Mouse (Mus musculus) erythroblast, embryonic 14.5 days (primary cell): Measurements from ENCODE around the gene Atp1b3. TPM values are rescaled to one million over a fixed set of nuclear protein-coding genes. Genes with fewer than 3 reads are reported as not detected.
"Not testable (repeated sequence)": the region's sequence is repeated elsewhere in the genome, so short reads cannot be mapped to it uniquely, and the experiment has no call there.

Experiments
- H3K27me3 ChIP-seq: 2 replicates; pipeline ENCODE4 v1.6.1; 2012; ENCODE audit warnings: inconsistent platforms; ENCODE audit not compliant: control insufficient read depth
- H3K36me3 ChIP-seq: 2 replicates; pipeline ENCODE4 v1.6.1; 2012; ENCODE audit warnings: mild to moderate bottlenecking, inconsistent platforms; ENCODE audit not compliant: control insufficient read depth
- H3K4me1 ChIP-seq: 2 replicates; pipeline ENCODE4 v1.6.1; 2012; ENCODE audit warnings: inconsistent platforms; ENCODE audit not compliant: control insufficient read depth
- H3K4me3 ChIP-seq: replicated peaks from 2 replicates; pipeline ENCODE3; 2012; ENCODE audit warnings: moderate library complexity, mild to moderate bottlenecking, inconsistent platforms
- H3K9me3 ChIP-seq: 2 replicates; pipeline ENCODE4 v1.6.1; 2012; ENCODE audit warnings: low read length, inconsistent platforms, mixed read lengths; ENCODE audit not compliant: control insufficient read depth
- GATA1 ChIP-seq: IDR thresholded peaks from 2 replicates; pipeline ENCODE4 v1.6.1; 2012; ENCODE audit warnings: low read length, inconsistent platforms, mixed read lengths
- TAL1 ChIP-seq: IDR thresholded peaks from 3 replicates; pipeline ENCODE4 v1.6.1; 2012; ENCODE audit warnings: low read length, inconsistent platforms, mixed read lengths
- polyA plus RNA-seq: library from polyadenylated mRNA; stranded (reverse); fragments of >175 nt; gene quantifications from 2 replicates; pipeline ENCODE4 v1.2.3, GENCODE M21; 2012

Atp1b3 gene
- polyA plus RNA-seq, result 9.5 and 10.7 TPM in 2 replicates

DNA sequence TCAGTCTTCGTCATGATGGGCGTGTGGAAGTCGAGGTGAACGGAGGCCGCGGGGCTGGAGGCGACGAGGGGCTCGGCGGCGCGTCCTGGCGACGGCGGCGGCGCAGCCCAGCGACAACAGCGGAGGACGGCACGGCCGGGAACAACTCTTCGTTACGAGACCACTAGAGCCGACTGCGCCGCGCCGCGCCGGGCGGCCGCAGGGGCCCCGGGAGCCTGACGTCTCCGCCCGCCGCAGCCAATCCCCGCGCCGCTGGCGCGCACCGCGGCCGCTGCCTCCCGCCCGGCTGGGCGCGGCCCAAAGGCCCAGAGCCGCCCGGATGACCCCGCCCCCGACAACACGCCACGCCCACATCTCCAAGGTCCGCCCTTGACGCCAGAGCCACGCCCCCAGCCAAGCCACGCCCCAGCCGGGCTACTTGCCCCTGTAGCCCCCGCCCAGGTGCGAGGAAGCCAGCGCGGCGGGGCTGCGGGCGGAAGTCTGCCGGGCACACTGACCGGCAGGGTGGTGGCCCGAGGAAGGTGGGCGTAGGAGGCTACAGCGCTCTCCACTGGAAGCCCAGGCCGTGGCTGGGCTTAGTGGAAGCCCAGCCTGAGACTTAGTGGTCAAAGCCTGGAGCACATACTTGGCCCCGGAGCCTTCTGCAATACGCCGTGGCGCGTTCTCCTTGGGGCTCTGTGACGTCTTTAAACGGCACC, at the start of gene Atp1b3:
Gene Atp1b3, minus strand, starts transcription at position 302 of the 698 bp plus-strand sequence.
- Histone ChIP-seq H3K27me3 (no peaks in the 10 kb centered on the region), H3K4me1 (peaks cover 32% of the 10 kb centered on the region), H3K4me3 (peak within 1 kb of the TSS; percentile 93), H3K36me3 (peaks cover 19% of the 10 kb centered on the region), H3K9me3 (no peaks in the 10 kb centered on the region)
- TF ChIP-seq GATA1 (no peak), TAL1 (no peak)

DNA sequence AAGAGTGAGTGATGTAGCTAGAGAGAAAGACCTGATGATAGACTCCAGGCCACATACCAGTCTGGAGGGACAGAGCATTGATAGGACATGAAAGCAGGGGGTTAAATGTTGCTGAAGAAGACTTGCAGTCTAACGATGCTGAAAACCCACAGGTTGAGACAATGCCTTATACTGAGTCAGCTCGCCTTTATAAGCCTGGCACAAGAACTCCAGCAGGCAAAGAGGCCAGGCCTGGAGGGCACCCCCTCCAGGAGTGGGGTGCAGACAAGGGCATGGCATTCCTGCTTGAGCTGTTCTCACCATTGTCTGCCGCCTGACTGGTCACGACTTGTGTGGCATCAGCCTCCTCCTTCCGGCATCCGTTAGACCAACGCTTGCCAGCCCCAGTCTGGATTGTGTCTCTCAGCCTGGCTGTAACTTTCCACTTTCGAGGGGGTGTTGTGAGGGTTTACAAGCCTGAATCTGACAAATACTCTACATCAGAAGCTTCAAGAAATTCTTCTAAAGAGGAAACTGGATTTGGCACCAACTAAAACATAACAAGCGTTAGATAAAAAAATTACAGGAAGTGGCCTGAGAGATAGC, 48.7 kb upstream of the Atp1b3 start:
- H3K36me3 ChIP-seq, result no peaks in the 10 kb centered on the region
- no peaks in the 10 kb centered on the region for H3K9me3 ChIP-seq
- H3K27me3 ChIP-seq, result no peaks in the 10 kb centered on the region
- H3K4me3 ChIP-seq, result no peak overlapping the region
- TF ChIP-seq GATA1 (no peak), TAL1 (no peak)
- no peaks in the 10 kb centered on the region for H3K4me1 ChIP-seq

DNA sequence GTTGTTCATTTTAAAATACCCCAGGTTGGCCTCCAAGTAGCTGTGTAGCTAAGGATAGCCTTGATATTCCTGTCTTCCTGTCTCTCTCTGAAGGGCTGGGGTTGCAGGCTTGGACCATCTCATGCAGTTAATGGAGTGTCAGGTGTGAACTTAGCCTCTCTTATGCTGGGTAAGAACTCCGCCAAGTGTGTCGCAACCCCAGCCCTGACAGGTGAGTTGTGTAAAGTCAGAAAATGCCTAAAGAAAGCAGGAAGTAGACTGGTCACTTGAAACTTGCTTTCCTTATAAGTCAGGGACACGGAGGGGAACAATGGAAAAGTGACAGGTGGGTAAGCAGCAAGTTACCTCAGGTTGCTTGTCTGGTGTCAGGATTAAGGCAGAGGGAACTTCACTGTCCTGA, 40.1 kb upstream of the Atp1b3 start:
- TF ChIP-seq GATA1 (no peak), TAL1 (no peak)
- Histone ChIP-seq H3K36me3 (no peaks in the 10 kb centered on the region), H3K9me3 (no peaks in the 10 kb centered on the region), H3K4me3 (no peak overlapping the region), H3K27me3 (no peaks in the 10 kb centered on the region), H3K4me1 (no peaks in the 10 kb centered on the region)

DNA sequence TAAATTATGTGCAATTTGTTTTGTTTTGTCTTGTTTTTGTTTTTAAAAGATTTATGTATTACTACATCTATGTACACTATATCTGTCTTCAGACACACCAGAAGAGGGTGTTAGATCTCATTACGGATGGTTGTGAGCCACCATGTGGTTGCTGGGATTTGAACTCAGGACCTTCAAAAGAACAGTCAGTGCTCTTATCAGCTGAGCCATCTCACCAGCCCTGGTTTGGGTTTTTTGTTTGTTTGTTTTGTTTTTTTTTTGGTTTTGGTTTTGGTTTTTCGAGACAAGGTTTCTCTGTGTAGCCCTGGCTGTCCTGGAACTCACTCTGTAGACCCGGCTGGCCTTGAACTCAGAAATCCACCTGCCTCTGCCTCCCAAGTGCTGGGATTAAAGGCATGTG, 35.7 kb upstream of the Atp1b3 start:
- not testable (repeated sequence) for H3K36me3 ChIP-seq, H3K4me3 ChIP-seq, H3K27me3 ChIP-seq, H3K4me1 ChIP-seq, H3K9me3 ChIP-seq

DNA sequence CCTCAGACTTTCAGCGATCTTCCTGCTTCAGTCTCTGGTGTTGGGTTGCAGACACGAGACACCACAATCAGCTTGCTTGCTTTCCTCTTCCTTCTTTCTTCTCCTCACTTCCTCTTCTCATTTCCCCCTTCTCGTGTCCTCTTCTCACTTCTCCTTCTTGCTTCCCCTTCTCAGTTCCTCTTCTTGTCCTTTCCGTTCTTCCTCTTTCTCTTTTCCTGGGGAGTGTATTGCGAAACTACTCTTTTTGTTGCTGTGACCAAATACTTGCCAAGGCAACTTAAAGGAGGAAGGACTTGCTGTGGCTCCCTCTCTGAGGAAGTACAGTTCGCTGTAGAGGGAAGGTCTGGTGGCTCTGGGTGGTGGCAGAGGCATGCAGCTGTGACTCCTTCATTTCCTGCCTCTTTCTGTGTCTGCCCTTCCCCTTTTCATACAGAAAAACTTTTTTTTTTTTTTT, 35.2 kb upstream of the Atp1b3 start:
- TF ChIP-seq TAL1, result no peak
- TF ChIP-seq GATA1, result no peak
- Histone ChIP-seq H3K27me3 (no peaks in the 10 kb centered on the region), H3K4me1 (peaks cover 5% of the 10 kb centered on the region), H3K4me3 (no peak overlapping the region), H3K36me3 (no peaks in the 10 kb centered on the region), H3K9me3 (no peaks in the 10 kb centered on the region)

DNA sequence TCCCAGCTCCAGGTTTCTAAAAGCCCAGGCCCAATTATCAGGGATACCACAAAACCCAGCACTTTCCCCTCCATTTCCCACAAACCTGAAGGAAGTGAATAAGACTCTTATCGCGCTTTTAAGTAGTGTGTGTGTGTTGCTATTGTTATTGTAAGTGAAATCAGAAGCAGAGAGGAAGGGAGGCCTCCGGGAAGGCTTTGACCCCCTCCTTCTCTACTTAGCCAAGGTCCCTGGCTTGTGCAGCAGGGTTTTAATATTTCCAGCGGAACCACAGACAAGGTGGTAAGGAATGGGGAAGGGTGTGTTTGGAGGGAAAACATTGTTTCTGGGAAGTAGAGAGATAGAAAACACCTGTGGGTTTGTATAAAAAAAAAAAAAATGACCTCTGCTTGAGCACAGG, 34.4 kb upstream of the Atp1b3 start:
- no peaks in the 10 kb centered on the region for H3K27me3 ChIP-seq
- H3K36me3 ChIP-seq, result no peaks in the 10 kb centered on the region
- no peaks in the 10 kb centered on the region for H3K9me3 ChIP-seq
- H3K4me1 ChIP-seq, result peaks cover 5% of the 10 kb centered on the region
- H3K4me3 ChIP-seq, result no peak overlapping the region
- TF ChIP-seq GATA1, result no peak
- no peak for TF ChIP-seq TAL1

DNA sequence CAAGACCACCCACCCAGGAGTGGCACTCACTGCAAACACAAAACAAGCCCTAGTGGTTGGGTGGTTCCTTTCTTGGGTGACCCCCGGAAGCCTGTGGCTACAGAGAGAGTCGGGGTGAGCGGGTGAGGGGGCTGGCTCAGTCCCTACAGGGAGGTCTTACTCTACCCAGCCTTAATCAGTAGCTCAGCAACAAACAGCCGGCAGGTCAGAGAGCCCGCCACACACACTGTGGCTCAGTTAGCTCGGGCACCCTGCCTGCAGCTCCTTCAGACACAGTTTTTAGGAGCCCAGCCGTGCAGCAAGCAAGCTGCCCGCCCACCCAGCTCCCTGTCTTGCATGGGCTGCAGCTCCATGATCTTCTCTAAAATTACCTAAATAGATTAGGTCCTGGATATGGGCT, 33.9 kb upstream of the Atp1b3 start:
- no peaks in the 10 kb centered on the region for H3K9me3 ChIP-seq
- TF ChIP-seq TAL1, result no peak
- no peak for TF ChIP-seq GATA1
- peaks cover 5% of the 10 kb centered on the region for H3K4me1 ChIP-seq
- H3K36me3 ChIP-seq, result no peaks in the 10 kb centered on the region
- no peaks in the 10 kb centered on the region for H3K27me3 ChIP-seq
- H3K4me3 ChIP-seq, result no peak overlapping the region

DNA sequence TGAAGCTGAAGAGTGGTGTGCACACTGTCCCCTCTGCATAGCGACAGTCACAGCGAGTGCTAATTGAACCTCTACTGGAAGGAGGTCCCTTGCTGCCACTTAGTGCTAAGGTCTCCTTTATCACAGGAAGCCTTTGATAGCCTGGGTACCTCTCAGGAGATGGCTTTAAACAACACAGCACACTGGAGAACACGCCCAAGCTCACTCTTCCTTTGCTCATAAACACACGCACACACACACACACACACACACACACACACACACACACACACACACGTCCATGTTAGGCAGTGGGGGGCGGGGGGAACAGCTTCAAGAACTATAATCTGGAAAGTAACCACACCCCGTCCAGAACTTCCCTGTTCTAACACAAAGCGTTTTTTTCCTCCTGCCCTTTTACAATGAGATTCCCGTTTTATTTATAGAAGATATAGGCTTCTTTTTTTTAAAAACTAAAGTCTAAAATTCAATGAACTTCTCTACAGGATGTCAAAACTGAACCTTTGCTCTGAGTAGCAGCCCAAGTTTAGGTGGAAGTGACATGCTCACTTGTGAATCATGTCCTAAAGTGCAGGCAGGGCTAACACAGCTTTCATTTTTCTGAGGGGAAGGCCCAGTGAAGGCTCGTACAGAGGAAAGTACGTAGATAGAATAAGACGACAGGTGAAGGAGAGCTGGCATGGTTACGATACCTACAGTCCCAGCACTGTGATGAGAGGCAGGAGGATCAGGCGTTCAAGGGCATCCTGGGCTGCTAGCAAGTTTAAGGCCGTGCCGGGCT, 30.9 kb upstream of the Atp1b3 start:
- H3K36me3 ChIP-seq, result no peaks in the 10 kb centered on the region
- H3K4me1 ChIP-seq, result peaks cover 5% of the 10 kb centered on the region
- H3K9me3 ChIP-seq, result no peaks in the 10 kb centered on the region
- TF ChIP-seq TAL1 (no peak), GATA1 (no peak)
- H3K27me3 ChIP-seq, result no peaks in the 10 kb centered on the region
- no peak overlapping the region for H3K4me3 ChIP-seq

DNA sequence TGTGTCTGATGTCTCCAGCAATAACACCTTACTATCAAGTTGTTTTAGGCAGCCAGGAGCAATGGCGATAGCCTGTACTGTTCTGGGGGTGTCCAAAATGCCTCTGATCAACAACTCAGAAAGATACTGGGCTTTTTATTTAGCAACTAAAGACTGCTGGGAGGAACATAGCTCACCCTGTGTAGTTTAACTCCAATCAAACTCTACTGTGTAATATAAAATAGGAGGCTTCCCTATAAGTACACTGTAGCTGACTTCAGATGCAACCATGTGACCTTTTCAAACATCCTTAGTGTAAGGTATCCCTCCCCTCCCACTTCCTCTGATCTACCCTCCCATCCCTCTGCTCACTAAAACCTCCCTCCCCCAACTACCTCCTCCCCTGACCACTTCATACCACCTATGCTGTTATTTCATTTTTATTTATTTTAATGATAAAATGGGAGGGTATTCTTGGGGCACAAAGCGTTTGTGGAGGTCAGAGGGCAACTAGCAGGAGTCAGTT, 29.5 kb upstream of the Atp1b3 start:
- Histone ChIP-seq H3K4me1 (peaks cover 5% of the 10 kb centered on the region), H3K4me3 (no peak overlapping the region), H3K9me3 (no peaks in the 10 kb centered on the region), H3K27me3 (no peaks in the 10 kb centered on the region), H3K36me3 (no peaks in the 10 kb centered on the region)
- TF ChIP-seq GATA1 (no peak), TAL1 (no peak)
